Mouse (Mus musculus): ENCODE measurements around the gene Tradd.
"Not testable (repeated sequence)": the region's sequence is repeated elsewhere in the genome, so short reads cannot be mapped to it uniquely, and the experiment has no call there.

Tradd gene

GRCm38 (mm10) chr8:105241016-105241415 lies 23.4 kb downstream of the Tradd start:
- no peak for DNase-seq (ENCODE audit: low spot score)

- no peak for DNase-seq (ENCODE audit: low spot score)
Measured at GRCm38 (mm10) chr8:105237442-105238142, 26.8 kb downstream of the Tradd start.

- DNase-seq (ENCODE audit: low spot score): no peak
Measured at GRCm38 (mm10) chr8:105235206-105235605, 29.2 kb downstream of the Tradd start.

- DNase-seq (ENCODE audit: low spot score): no peak
Measured at GRCm38 (mm10) chr8:105233126-105233935, 31.1 kb downstream of the Tradd start.

GRCm38 (mm10) chr8:105232321-105232693 lies 32.1 kb downstream of the Tradd start:
- not testable (repeated sequence) for DNase-seq (ENCODE audit: low spot score)

- DNase-seq (ENCODE audit: low spot score): no peak
Measured at GRCm38 (mm10) chr8:105231503-105232320, 32.7 kb downstream of the Tradd start.

GRCm38 (mm10) chr8:105225917-105226316 lies 38.5 kb downstream of the Tradd start:
- DNase-seq (ENCODE audit: low spot score): no peak

- no peak for DNase-seq (ENCODE audit: low spot score)
Measured at GRCm38 (mm10) chr8:105225272-105225593, 39.2 kb downstream of the Tradd start.

- DNase-seq (ENCODE audit: low spot score): peak; percentile 98
Measured at GRCm38 (mm10) chr8:105224413-105225271, 39.8 kb downstream of the Tradd start, which contains the start of gene D230025D16Rik. D230025D16Rik (plus strand) TSS chr8:105225145.

- no peak for DNase-seq (ENCODE audit: low spot score)
Measured at GRCm38 (mm10) chr8:105223850-105224249, 40.6 kb downstream of the Tradd start.

GRCm38 (mm10) chr8:105217926-105218522 lies 46.4 kb downstream of the Tradd start:
- peak; percentile 90 for DNase-seq (ENCODE audit: low spot score)

GRCm38 (mm10) chr8:105214104-105214503 lies 50.3 kb downstream of the Tradd start:
- DNase-seq (ENCODE audit: low spot score): no peak

GRCm38 (mm10) chr8:105209153-105210110 lies 55.0 kb downstream of the Tradd start:
- no peak for DNase-seq (ENCODE audit: low spot score)

All from MN1 (cell line).